Mouse (Mus musculus): ENCODE data around the gene Samd13.

GRCm38 (mm10) chr3:146708381-146708780 is 23.0 kb upstream of the Samd13 start:
- TF ChIP-seq CTCF (IDR thresholded peaks at IDR 0.05; ENCODE audit: low read depth) (no peak), EP300 (IDR thresholded peaks at IDR 0.05; ENCODE audit: low read depth) (no peak)
